Mouse (Mus musculus) MEL (cell line): Measurements from ENCODE around the gene Pde11a.

ENCODE experiments used
- CTCF ChIP-seq, 3 experiments: IDR thresholded peaks in 2 of 3; conservative IDR thresholded peaks in 1 of 3; 2 replicates each; pipeline ENCODE4 v1.5.1; 2011 to 2012; ENCODE audit warnings: low read length in 3 of 3, low read depth in 2 of 3, mild to moderate bottlenecking in 2 of 3, improper control_type of control experiment in 1 of 3, inconsistent platforms in 1 of 3, mixed read lengths in 1 of 3, moderate library complexity in 1 of 3; ENCODE audit not compliant: control insufficient read depth in 1 of 3, insufficient read depth in 1 of 3, poor library complexity in 1 of 3, severe bottlenecking in 1 of 3
- MAFK ChIP-seq: IDR thresholded peaks from 2 replicates; pipeline ENCODE4 v1.6.1; 2011; ENCODE audit warnings: low read depth, mild to moderate bottlenecking, low read length, improper control_type of control experiment, borderline replicate concordance
- MAX ChIP-seq: IDR thresholded peaks from 2 replicates; pipeline ENCODE4 v1.6.1; 2011; ENCODE audit warnings: low read length, improper control_type of control experiment
- POLR2A ChIP-seq, 2 experiments: IDR thresholded peaks; 2 replicates each; pipeline ENCODE4 v1.6.1; 2011 to 2012; ENCODE audit warnings: low read length in 2 of 2, mild to moderate bottlenecking in 2 of 2, control low read depth in 1 of 2, improper control_type of control experiment in 1 of 2, low read depth in 1 of 2, moderate library complexity in 1 of 2; ENCODE audit not compliant: control insufficient read depth in 1 of 2, insufficient read depth in 1 of 2, poor library complexity in 1 of 2
- POLR2AphosphoS2 ChIP-seq: IDR thresholded peaks from 2 replicates; pipeline ENCODE4 v1.6.1; 2011; ENCODE audit warnings: low read length, improper control_type of control experiment
- SIN3A ChIP-seq: IDR thresholded peaks from 2 replicates; pipeline ENCODE4 v1.6.1; 2012; ENCODE audit warnings: low read length, improper control_type of control experiment, inconsistent platforms
- ZNF384 ChIP-seq: IDR thresholded peaks from 2 replicates; pipeline ENCODE4 v1.6.1; 2012; ENCODE audit warnings: low read depth, mild to moderate bottlenecking, inconsistent platforms, low read length, improper control_type of control experiment

DNA sequence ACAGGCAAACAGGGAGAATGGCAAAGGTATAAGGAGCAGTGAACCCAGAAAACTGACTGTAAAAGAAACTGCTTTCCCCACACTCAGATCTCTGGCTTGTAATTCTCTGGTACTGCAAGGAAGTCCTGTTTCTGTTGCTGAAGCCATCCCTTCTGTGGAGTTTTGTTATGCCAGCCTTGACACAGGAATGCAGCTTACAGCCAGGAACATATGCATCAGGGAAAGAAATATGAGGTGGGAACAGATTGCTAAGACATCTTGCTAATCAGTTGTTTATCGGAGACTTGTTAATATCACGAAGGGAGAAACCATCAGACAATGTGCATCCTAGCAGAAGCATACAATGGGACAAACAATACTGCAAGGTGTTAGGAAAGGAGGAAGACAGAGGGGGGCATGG, 99.4 kb downstream of the Pde11a start:
- TF ChIP-seq CTCF (IDR thresholded peaks at IDR 0.05 in 2 of 3, conservative IDR thresholded peaks at IDR 0.05 in 1 of 3; ENCODE audit: control insufficient read depth in 1 of 3, insufficient read depth in 1 of 3, low read depth in 2 of 3, low read length in 3 of 3, poor library complexity in 1 of 3, severe bottlenecking in 1 of 3) (no peak), MAFK (no peak), ZNF384 (no peak), SIN3A (no peak), MAX (no peak), POLR2AphosphoS2 (no peak), POLR2A (IDR thresholded peaks at IDR 0.05; ENCODE audit: control insufficient read depth in 1 of 2, insufficient read depth in 1 of 2, low read depth in 1 of 2, low read length in 2 of 2, poor library complexity in 1 of 2) (no peak)
